Mouse (Mus musculus) layer of hippocampus, adult 9-11 months (tissue): Measurements from ENCODE around the gene Pnmal1.

Source experiments
- DNase-seq: peaks from one replicate; pipeline ENCODE4 v3.0.0; 2022

Gene Pnmal1

DNA sequence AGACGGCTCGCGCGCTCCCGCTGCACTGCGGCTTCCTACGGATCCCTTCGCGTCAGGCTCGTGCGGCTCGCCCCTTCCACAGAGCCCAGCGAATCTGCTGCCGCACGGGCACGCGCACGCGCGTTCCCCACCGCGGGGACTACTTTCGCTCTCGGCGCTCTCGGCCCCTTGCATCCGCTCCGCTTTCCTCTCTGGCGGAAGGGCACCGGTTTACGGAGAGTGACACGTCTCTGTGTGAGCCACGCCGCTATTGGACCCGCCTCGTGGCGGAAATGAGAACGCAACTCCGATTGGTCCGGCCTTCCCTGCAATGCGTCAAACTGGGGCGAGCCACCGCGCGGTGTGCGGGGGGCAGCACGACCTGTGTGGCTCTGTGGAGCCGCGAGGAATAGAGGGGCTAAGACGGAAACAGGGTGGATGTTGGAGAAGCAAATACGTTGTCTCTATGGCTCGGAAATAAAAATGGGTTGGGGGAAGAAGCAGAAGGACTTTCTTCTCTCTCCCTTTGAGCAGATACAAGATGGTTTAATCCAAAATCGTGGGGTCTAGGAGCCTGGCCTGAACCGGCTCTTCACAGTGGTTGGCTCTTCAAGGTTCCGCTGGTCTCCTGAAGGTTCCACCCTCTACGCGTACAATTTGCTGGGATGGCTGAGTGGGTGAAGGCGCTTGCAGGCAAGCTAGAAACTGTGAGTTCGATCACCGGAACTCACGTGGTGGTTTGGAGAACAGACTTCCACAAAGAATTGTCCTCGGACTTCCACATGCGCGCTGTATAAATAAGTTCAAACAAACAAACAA is 35.2 kb upstream of the Pnmal1 start, which contains the start of gene Calm3:
Gene Calm3 (minus strand): TSS at position 78 of the 798 bp plus-strand sequence.
- peak; percentile 99 for DNase-seq

DNA sequence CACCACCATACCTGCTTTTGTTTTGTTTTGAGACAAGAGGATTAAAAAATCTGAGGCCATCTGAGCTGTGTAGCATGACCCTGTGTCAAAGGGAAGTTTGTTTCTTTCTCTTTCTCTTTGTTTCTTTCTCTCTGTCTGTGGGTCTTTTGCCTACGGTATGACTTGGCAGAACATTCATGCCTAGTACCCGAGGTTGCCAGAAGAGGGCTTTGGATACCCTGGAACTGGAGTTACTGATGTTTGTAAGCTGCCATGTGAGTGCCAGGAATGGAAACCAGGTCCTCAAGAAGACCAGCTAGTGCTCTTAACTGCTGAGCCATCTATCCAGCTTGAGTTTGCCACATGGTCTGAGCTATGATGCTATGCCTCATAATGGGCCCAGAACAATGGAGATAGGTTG is 31.1 kb upstream of the Pnmal1 start:
- no peak for DNase-seq

DNA sequence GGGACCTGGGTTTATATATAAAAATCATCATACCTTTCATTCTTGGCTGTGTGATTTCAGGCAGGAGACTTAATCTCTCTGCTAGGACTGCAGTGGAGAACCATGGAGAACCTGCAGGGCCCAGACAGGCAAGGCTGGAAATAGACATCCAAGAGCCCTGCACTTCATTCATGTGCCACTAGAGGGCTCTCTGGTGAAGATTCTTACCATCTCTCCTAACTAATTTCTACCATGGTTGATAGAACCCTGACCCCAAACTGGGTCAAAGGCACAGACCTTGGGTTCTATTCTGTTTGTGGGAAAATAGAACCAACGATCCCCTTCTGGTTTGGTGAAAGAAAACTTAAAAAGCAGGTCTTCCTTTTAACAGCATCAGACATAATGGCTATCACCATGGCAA is 28.6 kb upstream of the Pnmal1 start:
- no peak for DNase-seq

DNA sequence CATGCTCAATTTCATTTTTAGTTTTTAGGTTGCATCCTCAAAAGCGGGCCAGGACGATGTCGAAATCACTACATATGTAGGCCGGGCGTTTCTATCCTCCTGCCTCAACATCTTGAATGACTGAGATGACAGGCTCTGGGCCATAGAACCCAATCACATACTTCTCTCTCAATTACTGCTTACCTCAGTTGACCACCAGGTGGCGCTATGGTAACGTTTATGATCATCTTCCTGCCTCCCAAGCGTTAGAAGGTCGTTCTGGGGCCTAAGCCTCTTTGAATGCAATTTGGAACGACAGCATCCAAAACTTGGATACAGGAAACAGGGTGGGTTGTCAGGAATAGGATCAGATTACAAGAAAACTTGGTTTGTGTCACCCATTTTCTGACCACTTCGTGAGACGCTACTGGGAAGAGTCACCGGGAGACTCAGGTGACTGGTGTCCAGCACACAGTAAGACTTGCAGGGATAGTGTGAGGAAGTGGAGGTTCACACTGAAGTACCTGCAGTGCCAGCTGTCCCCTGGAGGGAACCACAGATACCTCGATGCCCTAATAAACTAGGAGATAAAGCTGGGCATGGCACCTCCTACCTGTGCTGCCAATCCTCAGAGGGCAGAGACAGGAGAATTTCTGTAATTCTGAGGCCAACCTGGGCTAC is 27.4 kb upstream of the Pnmal1 start:
- peak; percentile 88 for DNase-seq

DNA sequence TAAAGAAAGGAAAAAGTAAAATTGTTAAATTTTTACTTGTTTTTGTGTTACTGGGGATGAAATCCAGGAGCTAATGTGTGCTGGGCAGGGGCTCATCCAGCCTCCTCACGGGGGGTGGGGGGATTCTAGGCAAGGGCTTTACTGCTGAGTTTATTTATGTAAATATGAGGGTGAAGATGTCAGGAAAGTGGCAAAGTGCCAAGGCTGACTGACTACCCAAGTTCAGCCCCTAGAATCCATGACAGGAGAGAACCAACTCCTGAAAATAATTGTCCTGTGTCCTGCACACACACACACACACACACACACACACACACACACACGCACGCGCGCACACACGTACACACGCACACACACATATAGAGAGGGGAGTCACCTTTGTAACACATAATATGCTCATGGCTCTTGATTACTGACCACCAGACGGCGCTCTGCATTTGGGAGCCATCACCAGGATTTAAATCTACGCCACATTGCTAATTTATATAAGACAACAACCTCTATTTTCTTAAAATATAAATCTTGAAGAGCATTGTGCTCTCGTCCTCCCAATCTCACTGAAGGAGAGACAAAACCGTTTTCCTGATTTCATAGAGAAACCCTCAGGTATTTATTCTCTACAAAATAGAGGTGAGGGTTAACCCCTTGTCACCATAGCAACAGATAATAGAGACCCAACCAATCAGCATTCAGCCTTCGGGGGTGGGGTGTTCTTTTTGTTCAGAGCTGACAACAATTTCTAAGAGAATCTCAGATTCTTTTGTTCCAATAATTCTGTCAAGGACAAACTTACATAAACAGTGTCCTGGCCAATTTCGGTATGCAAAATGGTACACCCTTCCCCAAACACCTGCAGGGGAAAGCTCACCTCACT is 26.5 kb upstream of the Pnmal1 start:
- no peak for DNase-seq

DNA sequence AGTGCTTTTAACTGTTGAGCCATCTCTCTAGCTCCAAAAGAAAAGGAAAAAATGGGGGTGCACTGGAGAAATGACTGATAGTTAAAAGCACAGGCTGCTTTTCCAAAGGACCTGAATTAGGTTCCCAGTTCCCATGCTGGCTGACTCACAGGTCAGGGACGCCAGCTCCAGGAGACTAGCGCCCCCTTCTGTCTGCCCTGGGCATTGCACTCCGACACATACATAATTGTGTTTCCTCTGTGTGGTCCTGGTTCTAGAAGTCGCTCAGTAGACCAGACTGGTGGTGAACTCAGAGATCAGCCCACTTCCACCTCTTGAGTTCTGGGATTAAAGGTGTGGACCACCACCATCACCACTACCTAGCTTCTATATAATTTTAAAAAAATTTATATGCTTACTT is 22.2 kb upstream of the Pnmal1 start:
- DNase-seq = no peak

DNA sequence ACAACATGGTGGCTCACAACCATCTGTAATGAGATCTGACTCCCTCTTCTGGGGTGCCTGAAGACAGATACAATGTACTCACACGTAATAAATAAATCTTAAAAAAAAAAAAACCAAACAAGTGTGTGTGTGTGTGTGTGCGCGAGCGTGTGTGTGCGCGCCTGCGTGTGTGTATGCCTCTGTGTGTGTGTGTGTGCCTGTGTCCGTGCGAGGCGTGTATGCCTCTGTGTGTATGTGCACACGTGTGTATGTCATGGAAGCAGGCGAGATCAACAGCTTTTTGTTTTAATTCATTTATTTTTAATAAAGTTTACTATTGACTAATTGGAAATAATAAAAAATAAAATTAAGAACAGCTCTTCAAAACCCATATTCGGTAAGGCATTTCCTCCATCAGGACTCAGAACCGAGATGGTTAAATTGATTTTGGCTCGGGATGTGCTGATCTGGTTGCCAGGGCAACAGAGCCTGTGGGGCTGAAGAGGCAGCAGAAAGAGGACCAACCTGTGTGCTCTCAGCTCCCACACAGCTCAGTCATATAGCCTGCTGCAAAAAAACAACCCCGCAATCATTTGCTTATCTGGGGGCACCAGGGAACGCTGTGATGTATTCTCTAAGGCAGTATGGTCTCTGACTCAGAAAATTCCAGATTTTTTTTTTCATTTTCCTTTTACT is 21.2 kb upstream of the Pnmal1 start:
- DNase-seq = peak; percentile 91

DNA sequence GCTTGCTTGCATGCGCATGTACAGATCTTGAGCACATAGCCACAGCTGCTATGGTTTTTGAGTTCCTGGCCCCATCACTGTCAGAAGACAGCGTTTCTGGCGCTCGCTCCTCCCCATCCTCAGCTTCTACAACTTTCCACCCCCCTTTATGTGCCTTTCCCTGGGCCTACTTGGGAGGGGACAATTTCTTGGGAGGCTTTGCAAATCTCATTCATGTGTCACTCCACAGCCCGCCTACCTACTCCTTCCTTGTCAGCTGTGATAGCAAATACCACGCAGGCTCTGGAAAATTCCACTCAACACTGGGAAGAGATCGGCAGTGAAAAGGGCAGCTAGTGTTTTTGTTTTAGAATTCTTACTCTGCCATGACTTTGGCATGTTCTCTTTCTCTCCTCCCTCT is 19.2 kb upstream of the Pnmal1 start:
- DNase-seq = peak; percentile 83

DNA sequence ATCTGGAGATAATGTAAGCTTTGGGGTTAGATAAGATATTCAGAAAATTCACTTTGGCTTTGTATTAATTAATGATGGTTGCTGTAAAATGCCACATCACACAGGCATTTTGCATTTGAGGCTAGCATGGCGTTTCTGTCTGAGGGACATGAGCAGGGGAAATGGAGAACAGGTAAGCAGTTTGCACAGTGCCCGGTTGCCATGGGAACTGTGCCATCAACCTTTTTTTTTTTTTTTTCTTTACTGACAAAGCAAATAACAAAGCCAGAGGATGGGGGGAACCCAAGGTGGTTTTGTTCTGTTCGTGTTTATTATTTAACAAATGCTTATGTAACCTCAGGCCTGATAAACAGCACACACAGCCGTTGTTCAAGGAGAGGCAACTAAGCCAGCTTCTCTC is 16.6 kb upstream of the Pnmal1 start:
- DNase-seq = no peak

DNA sequence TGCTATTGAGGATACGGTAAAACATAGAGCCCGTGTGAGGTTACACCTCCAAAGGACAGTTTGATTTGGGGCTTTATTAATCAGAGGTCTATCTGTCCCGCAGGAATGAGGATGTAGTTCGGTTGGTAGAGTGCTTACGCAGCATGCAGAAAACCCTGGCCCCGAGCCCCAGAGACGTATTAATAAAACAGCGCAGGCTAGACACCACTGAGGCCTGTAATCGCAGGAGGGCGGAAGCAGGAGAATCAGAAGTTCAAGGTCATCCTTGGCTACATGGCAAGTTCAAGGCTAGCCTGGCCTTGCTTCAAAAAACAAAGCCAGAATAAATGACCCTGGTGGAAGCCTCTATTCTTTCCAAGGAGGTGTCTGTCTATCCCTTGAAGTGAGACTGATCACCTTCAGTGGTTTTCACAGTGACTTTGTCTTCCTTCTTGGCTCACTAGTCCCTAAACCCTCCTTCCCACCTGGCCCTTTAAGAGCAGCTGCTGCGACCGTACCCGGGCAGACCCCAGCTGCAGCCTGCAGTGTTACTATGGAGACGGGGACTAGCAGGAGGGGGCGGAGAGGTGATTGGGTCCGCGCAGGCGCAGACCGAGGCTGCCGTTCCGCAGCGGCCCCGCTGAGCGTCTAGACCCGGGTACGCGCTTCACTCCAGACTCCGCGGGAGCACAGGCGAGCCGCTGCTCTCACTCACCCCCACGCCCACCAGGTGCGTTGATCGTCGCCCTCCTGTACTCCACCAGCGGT is 15.2 kb upstream of the Pnmal1 start, which contains the start of gene Pnmal2:
Gene Pnmal2 (plus strand): TSS at position 622 of the 747 bp plus-strand sequence.
- DNase-seq = peak; percentile 92

DNA sequence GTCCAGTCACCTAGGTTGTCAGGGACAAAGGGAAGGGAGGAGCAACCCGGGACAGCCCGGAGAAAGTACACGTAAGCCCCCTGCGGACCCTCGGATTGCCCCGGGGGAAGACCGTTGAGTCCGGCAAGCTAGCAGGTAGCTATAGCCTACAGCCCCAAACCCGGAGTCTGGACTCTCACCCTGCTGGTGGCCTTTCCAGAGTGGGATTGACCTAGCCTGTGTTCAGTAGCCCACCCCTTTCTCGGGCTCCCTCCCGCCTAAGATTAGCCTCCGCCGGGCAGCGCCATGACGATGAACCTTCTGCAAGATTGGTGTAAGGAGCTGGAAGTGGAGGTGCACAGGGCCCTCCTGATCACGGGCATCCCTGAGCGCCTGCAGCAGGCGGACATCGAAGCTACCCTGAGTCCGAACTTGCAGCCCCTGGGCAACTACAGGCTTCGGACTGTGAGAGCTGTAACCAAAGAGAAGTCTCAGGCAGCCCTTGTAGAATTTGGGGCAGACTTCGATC is 14.6 kb upstream of the Pnmal1 start:
- DNase-seq = no peak

DNA sequence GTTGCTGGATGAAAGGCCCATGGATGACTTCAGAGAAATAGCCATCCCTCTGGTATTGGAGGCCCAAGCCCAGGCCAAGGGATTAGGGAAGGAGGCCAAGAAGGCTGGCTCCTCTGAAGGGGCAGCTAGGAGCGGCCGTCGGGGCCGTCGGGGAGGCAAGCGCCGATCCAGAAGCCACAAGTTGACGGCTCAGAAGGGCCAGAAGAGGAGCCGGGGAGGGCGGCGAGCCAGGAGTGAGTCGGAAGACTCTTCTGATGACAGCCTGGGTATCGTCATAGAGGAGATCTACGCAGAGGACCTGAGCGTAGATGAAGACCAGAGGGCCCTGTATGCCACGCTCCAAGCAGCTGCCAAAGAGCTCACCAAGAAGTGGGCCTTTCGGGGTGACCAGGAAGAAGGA is 14.1 kb upstream of the Pnmal1 start:
- DNase-seq = no peak

DNA sequence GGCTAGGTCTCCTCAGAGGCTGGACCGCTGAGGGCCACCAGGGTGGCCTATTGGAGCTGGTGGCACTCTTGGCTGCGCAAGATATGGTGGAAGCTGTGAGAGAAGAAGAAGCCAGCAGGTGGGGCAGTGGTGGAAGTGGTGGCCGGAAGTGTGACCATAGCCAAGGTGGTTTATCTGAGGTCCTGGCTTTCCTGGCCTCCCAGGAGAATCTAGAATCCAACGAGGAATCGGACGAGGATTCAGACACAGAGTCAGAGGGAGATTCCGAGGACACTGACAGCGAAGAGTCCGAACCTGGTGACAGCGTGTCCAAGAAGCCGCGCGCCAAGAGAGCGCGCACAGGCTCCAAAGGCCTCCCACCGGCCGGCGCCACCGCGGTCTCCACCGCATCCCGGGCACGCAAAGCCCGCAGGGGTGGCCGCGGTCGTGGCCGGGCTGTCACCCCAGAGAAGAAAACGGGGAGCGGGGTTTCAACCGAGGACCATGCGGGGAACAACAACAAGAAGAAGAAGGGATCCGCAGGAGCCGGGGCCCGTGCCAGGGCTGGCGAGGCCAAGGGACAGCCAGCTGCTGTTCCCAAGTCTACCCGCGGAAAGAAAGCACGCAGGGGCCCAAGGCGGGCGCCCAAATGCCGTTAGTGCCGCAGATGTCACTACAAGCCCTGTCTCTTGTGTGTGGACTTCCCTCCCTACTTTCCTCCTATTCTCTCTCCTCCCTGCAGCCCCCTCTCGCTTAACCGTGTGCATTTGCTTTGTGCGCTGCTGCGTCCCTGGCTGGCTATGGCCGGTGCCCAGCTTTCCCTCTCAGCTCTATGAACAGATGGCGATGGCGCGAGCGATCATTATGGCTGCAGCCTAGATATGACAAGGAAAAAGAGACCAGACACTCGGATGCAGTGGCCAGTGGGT is 12.8 kb upstream of the Pnmal1 start:
- no peak for DNase-seq

DNA sequence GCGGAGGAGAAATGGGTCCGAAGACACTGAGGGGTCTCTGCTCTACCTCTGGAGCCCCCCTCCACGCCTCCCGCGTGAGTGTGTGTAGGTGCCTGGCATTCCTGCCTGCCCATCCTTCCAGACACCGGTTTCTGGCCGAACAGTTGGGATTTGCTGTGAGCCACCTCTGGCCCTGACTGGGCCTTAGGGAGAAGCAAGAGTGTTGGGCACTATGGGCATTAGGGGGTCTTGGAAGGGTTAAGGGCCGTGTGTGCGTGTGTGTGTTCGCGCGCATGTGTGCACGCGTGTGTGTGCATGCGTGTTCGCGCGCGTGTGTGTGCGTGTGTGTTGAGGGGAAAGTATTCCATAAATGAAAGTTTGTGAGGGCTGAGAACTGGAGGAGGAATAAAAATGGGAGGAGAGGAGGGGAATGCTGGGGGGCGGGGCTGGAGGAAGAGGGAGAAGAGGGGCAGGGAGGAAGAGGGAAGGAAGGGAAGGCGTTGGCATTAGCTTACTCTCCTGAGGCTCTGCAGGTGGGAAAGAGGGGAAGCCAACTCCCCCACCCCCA is 12.1 kb upstream of the Pnmal1 start:
- no peak for DNase-seq

DNA sequence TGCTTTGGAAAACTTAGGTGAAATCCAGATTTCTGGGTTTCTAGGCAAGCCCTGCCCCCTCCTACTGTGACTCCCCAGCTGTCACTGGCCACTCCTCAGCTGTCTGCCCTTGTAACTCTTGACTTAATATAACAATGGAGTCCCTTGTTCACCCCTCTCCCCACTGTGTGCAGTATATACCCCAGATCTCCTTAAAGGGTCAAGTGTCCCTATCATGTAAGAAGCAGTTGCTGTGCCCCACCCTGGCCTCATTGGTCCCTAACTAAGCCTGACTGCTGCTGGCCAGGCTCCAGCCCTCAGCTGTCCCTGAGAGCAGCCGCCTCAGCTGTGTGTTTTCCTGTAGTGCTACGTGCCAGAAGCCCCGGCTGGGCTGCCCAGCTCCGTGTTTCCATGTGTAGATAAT is 11.5 kb upstream of the Pnmal1 start:
- DNase-seq = peak; percentile 45

DNA sequence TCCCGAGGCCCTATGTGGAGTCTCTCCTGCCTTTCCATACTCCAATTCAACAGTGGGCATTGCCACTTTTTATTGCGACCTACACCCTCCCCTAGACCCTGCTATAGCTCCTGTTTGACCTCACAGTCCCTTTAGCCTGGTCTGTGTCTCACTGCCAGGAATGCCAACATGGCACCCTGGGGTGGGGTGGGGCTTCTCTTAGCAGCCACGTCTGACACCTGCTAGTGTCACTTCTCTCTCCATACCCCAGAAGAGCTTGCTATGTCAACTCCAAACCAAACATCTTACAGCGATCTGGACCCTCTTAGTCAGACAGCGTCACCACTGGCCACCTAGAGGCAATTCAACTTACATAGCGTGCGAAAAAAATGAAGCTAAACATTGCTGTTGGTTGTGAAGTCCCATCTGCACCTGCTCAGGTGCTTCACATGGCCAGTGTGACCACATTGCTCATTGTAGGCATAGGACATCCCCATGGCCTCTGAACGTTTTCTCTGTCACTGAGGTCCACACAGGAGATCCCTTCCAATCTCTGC is 10.5 kb upstream of the Pnmal1 start:
- no peak for DNase-seq

DNA sequence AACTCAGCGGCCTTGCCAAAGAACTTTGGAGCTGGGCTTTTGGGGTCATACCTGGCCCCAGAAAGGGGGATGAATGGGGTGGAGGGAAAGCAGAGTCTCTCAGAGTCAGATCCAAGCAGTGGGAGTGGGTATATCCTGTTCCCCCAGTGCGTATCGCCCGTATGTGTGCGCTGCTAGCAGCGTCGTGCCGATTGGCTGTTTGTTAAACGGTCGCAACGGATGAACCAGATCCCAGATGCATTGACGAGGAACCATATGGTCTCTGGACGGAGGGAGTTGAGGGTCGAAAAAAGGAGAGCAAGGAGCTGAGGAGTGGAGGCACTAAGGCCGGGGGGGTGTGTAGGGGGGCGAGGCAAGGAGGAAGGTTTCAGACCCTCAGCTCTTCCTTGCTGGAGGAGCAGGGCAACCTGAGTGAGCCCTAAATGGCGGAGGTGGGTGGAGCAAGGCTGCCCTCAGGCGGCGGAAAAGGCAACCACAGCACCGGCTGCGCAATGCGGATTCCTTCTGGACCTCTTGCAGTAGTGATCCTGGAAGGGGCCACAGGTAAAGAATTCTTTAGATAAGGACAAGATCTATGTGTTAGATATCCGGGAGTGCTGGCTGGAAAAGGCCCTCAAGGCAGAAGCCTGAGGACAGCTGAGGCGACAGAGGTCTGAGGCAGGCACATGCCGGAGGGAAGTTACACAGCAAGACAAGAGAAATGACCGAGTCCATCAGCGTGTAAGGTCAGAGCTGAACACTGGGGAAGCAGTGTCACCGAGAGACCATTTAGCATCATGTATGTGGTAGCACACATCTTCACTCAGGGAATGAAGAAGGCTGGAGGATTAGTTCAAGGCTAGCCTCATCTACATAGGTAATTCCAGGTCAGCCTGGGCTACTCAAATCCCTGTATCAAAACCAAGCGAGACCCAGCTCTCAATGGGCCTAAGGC is 9.3 kb upstream of the Pnmal1 start:
- peak; percentile 71 for DNase-seq

DNA sequence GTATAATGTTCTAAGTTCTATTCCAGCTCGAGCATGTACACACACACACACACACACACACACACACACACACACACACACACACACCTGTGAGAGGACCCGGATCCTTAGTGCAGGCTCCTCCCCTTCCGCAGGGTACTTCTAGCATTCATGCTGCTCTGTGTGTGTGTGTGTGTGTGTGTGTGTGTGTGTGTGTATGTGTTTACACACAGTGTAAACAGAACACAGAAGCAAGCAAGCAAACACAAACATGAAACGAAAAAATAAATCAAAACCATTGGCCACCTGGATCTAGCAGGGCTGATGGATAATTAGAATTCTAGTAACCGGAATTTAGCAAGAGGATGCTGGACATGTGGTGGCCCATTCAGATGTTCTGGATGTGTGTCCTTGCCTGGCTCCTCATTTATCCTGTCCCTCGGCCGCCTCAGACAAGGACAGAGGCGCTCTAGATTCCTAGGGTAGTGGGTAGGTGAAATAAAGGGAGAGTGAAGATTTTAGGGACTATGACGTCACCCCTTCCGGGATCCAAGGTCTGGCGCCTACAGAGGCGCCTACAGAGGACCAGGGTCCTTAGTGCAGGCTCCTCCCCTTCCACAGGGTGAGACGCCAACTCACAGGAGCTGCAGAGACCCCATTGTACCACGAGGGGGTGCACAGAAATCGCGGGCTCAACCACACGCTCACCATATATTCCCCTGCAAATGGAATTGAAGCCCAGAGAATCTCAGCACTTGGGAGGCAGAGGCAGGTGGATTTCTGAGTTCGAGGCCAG is 8.4 kb upstream of the Pnmal1 start:
- DNase-seq = peak; percentile 84
